Mouse (Mus musculus): Measurements from ENCODE around the gene Camk1d. TPM values are rescaled to one million over a fixed set of nuclear protein-coding genes. Genes with fewer than 3 reads are reported as not detected.

The Camk1d gene
- polyA plus RNA-seq, 2 experiments = 4.9 to 7.7 TPM

DNA sequence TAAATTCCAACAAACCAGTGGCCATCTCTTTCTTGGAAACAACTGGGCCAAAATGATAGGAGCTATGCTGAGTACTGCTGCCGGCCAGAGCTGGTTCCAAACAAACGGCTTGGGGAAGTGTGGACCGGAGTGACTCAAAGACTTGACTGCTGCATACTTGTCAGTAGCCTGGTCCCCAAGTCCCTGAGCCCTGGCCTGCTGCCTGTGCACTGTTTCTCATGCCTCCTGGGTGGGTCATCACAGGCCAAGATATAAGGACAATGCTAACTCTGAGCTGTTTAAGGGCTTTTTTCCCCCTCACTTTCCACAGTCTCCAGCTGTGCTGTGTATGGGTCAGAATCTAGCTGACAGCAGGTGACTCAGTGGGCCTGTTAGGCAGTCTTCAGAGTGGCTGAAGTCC is 409.2 kb downstream of the Camk1d start:
- Histone ChIP-seq H3K4me1 (ENCODE audit: control insufficient read depth, insufficient read depth, low read length) (no peaks in the 10 kb centered on the region), H3K27ac (replicated peaks; ENCODE audit: low read depth, low read length) (no peak overlapping the region), H3K36me3 (ENCODE audit: control insufficient read depth, insufficient read depth, low read length) (no peaks in the 10 kb centered on the region), H3K9ac (ENCODE audit: low read depth, low read length, severe bottlenecking) (no peak overlapping the region), H3K4me2 (replicated peaks; ENCODE audit: low read depth, low read length, severe bottlenecking) (no peak overlapping the region), H3K27me3 (ENCODE audit: control insufficient read depth, insufficient read depth, low read length) (no peaks in the 10 kb centered on the region), H3K9me3 (ENCODE audit: control insufficient read depth, low read length) (no peaks in the 10 kb centered on the region), H3K4me3 (replicated peaks; ENCODE audit: low read length) (no peak overlapping the region)
- no peak for TF ChIP-seq POLR2A (IDR thresholded peaks at IDR 0.05; ENCODE audit: borderline replicate concordance, extremely low read depth, insufficient read depth, insufficient read length)
- WGBS = 76% methylated on average over 3 of the region's 3 CpGs
- ATAC-seq (ENCODE audit: low FRiP score, low read depth) (no peak), DNase-seq (ENCODE audit: low spot score) (no peak)

DNA sequence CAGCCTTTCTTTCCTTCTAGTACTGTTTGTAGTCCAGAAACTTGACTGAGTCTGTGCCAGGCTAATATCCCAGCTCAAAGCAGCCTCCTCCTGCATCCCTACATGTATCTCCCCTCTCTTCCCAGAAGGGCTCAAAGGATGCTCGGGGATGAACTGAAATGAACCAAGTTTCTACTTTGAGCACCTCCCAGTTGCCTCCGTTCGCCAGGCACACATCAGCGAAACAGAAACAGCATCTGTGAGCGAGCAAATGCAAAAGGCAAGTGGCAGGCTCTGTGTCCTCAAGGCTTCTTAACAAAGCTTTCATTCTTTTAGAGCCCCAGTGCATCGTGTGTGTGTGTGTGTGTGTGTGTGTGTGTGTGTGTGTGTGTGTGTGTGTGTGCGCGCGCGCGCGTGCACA is 409.9 kb downstream of the Camk1d start:
- no peak overlapping the region for H3K4me2 ChIP-seq (replicated peaks; ENCODE audit: low read depth, low read length, severe bottlenecking)
- H3K27ac ChIP-seq (replicated peaks; ENCODE audit: low read depth, low read length) = no peak overlapping the region
- no peak for DNase-seq (ENCODE audit: low spot score)
- no peak overlapping the region for H3K9ac ChIP-seq (ENCODE audit: low read depth, low read length, severe bottlenecking)
- no peak for ATAC-seq (ENCODE audit: low FRiP score, low read depth)
- no peaks in the 10 kb centered on the region for H3K27me3 ChIP-seq (ENCODE audit: control insufficient read depth, insufficient read depth, low read length)
- H3K4me1 ChIP-seq (ENCODE audit: control insufficient read depth, insufficient read depth, low read length) = no peaks in the 10 kb centered on the region
- H3K9me3 ChIP-seq (ENCODE audit: control insufficient read depth, low read length) = no peaks in the 10 kb centered on the region
- no peak overlapping the region for H3K4me3 ChIP-seq (replicated peaks; ENCODE audit: low read length)
- no peaks in the 10 kb centered on the region for H3K36me3 ChIP-seq (ENCODE audit: control insufficient read depth, insufficient read depth, low read length)
- WGBS = 84% methylated on average over 12 of the region's 12 CpGs
- no peak for TF ChIP-seq POLR2A (IDR thresholded peaks at IDR 0.05; ENCODE audit: borderline replicate concordance, extremely low read depth, insufficient read depth, insufficient read length)

DNA sequence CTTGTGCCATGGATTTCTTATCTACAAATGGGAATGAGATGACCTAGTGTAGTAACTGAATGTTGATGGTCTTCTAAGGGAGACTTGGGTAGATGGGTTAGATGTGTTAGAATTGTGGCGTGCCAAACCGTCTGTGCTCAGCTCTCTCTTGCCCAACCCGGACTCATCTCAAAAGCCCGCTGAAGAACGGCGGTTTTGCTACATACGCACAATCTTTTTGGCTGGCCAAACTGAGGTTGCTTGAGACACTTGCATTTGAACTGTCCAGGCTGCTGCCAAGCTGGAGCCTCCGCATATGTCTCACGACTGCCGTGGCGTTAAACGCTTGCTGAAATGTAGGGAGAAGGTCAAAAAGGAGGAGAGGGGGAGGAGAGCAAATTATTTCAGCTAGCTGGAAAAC is 413.0 kb downstream of the Camk1d start:
- Histone ChIP-seq H3K27ac (replicated peaks; ENCODE audit: low read depth, low read length) (no peak overlapping the region), H3K36me3 (ENCODE audit: control insufficient read depth, insufficient read depth, low read length) (no peaks in the 10 kb centered on the region), H3K9me3 (ENCODE audit: control insufficient read depth, low read length) (no peaks in the 10 kb centered on the region), H3K4me2 (replicated peaks; ENCODE audit: low read depth, low read length, severe bottlenecking) (no peak overlapping the region), H3K9ac (ENCODE audit: low read depth, low read length, severe bottlenecking) (no peak overlapping the region), H3K27me3 (ENCODE audit: control insufficient read depth, insufficient read depth, low read length) (no peaks in the 10 kb centered on the region), H3K4me1 (ENCODE audit: control insufficient read depth, insufficient read depth, low read length) (no peaks in the 10 kb centered on the region), H3K4me3 (replicated peaks; ENCODE audit: low read length) (no peak overlapping the region)
- DNase-seq (ENCODE audit: low spot score) = no peak
- 88% methylated on average over 12 of the region's 12 CpGs for WGBS
- no peak for ATAC-seq (ENCODE audit: low FRiP score, low read depth)
- no peak for TF ChIP-seq POLR2A (IDR thresholded peaks at IDR 0.05; ENCODE audit: borderline replicate concordance, extremely low read depth, insufficient read depth, insufficient read length)

DNA sequence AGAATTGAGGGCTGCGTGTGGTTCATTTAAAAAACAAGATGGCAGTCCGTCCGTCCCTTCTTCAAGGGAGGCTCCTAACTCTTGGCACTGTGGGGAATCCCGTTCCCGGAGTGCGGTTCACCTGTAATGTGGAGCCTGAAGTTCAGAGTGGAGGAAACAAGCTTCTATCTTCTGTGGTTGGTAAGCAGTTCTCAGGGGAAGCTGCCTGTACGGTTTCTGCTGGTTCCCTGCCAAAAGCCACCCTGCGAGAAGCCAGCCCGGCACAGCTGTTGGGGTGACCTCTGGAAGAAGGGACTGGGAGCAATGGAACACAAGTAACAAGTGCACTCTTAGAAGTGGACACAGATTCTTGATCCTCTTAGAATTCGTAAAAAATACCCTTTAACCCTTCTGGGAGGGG is 416.2 kb downstream of the Camk1d start:
- Histone ChIP-seq H3K4me1 (ENCODE audit: control insufficient read depth, insufficient read depth, low read length) (peaks cover 5% of the 10 kb centered on the region; the same call in 1 of the 2 replicates), H3K36me3 (ENCODE audit: control insufficient read depth, insufficient read depth, low read length) (no peaks in the 10 kb centered on the region), H3K9ac (ENCODE audit: low read depth, low read length, severe bottlenecking) (no peak overlapping the region), H3K4me2 (replicated peaks; ENCODE audit: low read depth, low read length, severe bottlenecking) (no peak overlapping the region), H3K27ac (replicated peaks; ENCODE audit: low read depth, low read length) (no peak overlapping the region), H3K9me3 (ENCODE audit: control insufficient read depth, low read length) (no peaks in the 10 kb centered on the region), H3K4me3 (replicated peaks; ENCODE audit: low read length) (no peak overlapping the region), H3K27me3 (ENCODE audit: control insufficient read depth, insufficient read depth, low read length) (no peaks in the 10 kb centered on the region)
- DNase-seq (ENCODE audit: low spot score) (no peak), ATAC-seq (ENCODE audit: low FRiP score, low read depth) (no peak)
- 81% methylated on average over 10 of the region's 10 CpGs for WGBS
- TF ChIP-seq POLR2A (IDR thresholded peaks at IDR 0.05; ENCODE audit: borderline replicate concordance, extremely low read depth, insufficient read depth, insufficient read length) = no peak

DNA sequence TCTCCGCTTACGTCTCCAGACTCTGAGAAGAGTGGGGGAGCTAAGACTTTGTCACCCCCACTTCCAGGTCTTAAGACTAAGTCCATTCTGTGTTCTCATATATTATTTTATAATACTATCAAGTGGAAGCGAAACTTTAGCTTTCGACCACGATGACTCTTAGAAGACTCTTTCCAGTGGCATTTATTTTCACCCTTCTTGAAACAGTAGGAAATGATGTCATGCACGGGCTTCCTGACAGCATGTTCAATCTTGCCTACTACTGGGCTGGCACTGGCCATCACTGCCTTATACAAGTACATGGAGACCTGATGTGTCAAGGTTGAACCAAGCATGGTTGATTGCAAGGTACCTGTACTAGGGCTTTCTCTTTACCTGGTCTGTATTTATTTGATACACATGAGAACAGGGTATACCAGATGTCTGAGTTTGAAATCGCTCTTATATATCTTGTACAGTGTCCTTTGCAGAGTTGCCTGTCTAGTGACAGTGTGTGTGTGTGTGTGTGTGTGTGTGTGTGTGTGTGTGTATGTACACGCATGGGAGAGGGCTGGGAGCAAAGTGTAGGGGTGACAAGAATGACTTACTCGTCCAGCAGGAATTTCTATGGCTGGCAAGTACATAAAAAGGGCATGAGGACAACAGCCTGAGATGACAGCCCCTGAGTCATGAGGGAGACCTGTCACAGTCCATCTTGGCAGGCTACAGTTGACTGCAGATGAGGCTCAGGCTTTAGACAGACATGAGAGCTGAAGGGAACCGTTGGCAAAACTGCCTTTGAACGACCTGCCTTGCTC is 417.4 kb downstream of the Camk1d start:
- Histone ChIP-seq H3K4me3 (replicated peaks; ENCODE audit: low read length) (no peak overlapping the region), H3K9ac (ENCODE audit: low read depth, low read length, severe bottlenecking) (no peak overlapping the region), H3K4me1 (ENCODE audit: control insufficient read depth, insufficient read depth, low read length) (peaks cover 5% of the 10 kb centered on the region; the same call in 1 of the 2 replicates), H3K27ac (replicated peaks; ENCODE audit: low read depth, low read length) (no peak overlapping the region), H3K36me3 (ENCODE audit: control insufficient read depth, insufficient read depth, low read length) (no peaks in the 10 kb centered on the region), H3K9me3 (ENCODE audit: control insufficient read depth, low read length) (no peaks in the 10 kb centered on the region), H3K4me2 (replicated peaks; ENCODE audit: low read depth, low read length, severe bottlenecking) (no peak overlapping the region), H3K27me3 (ENCODE audit: control insufficient read depth, insufficient read depth, low read length) (no peaks in the 10 kb centered on the region)
- no peak for DNase-seq (ENCODE audit: low spot score)
- 89% methylated on average over 11 of the region's 11 CpGs for WGBS
- no peak for ATAC-seq (ENCODE audit: low FRiP score, low read depth)
- no peak for TF ChIP-seq POLR2A (IDR thresholded peaks at IDR 0.05; ENCODE audit: borderline replicate concordance, extremely low read depth, insufficient read depth, insufficient read length)

All from limb, embryonic 14.5 days (tissue).